Mouse (Mus musculus) left cerebral cortex, postnatal 4 days (tissue): ENCODE data around the gene Zfp128. TPM values are rescaled to one million over a fixed set of nuclear protein-coding genes. Genes with fewer than 3 reads are reported as not detected.
"Not testable (repeated sequence)": the region's sequence is repeated elsewhere in the genome, so short reads cannot be mapped to it uniquely, and the experiment has no call there.

Source experiments
- DNase-seq: peaks from one replicate; pipeline ENCODE4 v3.0.0-alpha.2; 2022
- intact Hi-C: fragments of 180-260 bp; cut with DNase I; formaldehyde crosslinking; loops from one replicate; pipeline ENCODE4 v1.15.1; 2025
- total RNA-seq, 2 experiments: library from RNA; stranded (reverse); gene quantifications; 2 replicates each; pipeline ENCODE4 v1.2.3; 2021

Gene Zfp128
- total RNA-seq, 2 experiments from 2014 or later, result 9.9 to 10.2 TPM

GRCm38 (mm10) chr7:12921318-12921704 is 40.3 kb downstream of the Zfp128 start:
- no peak for DNase-seq

DNA sequence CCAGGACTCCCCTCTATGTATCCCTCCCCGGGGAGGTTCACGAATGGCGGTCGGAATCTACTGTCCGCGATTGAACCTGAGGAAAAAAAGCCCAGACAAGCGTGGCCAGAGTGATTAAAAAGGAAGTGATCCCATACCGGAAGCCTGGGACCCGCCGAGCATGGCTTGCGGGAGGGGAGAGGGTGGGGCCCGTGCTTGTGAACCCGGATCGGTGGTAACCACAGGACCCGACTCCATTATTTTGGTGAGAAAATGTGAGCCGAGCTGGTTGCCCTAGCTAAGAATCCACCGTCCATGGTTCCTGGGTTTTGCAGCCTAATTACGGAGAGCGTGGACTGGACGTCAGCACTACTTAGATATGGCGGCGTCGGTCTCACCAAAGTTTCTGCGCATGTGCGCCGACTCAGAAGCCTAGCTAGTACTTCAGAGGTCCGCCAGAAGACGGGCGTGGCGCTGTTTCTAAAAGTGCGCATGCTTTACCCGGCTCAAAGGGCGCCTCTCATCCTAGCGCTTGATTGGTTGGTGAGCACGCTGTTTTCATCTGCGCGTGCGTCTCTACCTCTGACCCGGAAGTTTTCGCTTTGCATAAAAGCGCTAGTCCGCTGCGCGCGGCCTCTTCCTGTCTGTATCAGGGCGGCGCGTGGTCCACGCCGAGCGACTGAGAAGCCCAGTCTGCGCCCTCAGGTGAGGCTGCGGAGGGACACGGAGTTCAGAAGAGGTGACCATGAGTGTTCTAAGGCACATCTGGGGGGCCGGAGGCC is 40.9 kb downstream of the Zfp128 start, which contains the start of gene Rps5:
Gene Rps5, plus strand, starts transcription at position 586 of the 761 bp plus-strand sequence.
- peak; percentile 99 for DNase-seq
- intact Hi-C loops, result no loop called here

More at GRCm38 (mm10) chr7:12921318-12921704, 40.3 kb downstream of the Zfp128 start:
- intact Hi-C loops, result no loop called here

GRCm38 (mm10) chr7:12922729-12923128 is 41.8 kb downstream of the Zfp128 start:
- intact Hi-C loops, result no loop called here

GRCm38 (mm10) chr7:12926316-12926715 is 45.3 kb downstream of the Zfp128 start:
- intact Hi-C loops, result no loop called here

More at GRCm38 (mm10) chr7:12922729-12923128, 41.8 kb downstream of the Zfp128 start:
- DNase-seq, result no peak

DNA sequence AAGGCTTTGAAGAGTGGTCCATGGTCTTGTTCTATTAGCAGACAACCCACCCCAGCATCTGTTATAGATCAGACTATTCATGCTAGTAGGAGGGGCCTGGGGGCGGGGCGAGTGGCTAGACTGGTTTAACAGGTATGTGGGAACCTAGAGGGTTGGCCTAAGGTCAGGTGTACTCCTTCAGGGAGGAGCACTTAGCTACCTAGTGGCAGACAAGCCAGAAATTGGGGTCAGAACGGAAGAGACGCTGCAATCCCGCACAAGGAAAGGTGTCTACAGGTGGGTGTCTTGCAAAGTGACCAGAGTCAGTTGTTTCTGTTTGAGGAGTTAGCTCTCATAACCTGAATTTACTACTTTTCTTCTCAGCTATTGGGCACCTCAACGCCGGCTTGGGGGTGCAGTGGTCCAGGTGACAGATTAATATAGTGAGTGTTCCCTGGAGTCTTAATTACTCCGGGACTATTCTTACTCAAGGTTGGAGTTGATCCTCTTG is 46.3 kb downstream of the Zfp128 start, which contains the start of gene Rnf225:
Gene Rnf225, plus strand, starts transcription at position 226 of the 490 bp plus-strand sequence.
- DNase-seq, result no peak
- intact Hi-C loops, result no loop called here

More at GRCm38 (mm10) chr7:12926316-12926715, 45.3 kb downstream of the Zfp128 start:
- DNase-seq, result peak; percentile 73

GRCm38 (mm10) chr7:12927693-12928589 is 47.0 kb downstream of the Zfp128 start:
- DNase-seq, result peak; percentile 70
- intact Hi-C loops, result no loop called here

DNA sequence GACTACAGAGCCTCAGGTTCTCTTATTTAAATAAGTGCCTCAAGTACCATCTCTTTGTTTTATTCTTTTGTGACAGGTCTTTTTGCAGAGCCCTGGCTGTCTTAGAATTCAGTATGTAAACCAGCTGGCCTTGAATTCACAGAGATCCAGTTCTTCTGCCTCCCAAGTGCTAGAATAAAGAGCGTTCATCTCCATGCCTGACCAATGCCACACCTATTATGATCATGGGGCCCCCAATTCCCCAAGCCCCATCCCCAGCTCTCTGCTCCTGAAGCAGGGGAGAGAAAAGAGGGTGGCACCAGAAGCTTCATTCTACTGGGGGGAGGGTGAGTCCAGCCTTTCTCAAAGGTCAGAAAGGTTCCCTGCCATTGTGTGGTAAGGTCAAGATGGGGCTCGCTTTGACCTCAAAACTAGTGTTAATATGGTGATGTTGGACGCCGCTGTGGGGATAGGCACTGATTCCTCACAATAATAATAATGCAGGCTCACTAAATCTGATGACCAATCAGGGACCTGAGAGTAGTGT is 52.7 kb downstream of the Zfp128 start:
- intact Hi-C loops, result no loop called here
- DNase-seq, result no peak

GRCm38 (mm10) chr7:12934808-12935207 is 53.8 kb downstream of the Zfp128 start:
- intact Hi-C loops, result no loop called here

GRCm38 (mm10) chr7:12937254-12937803 is 56.4 kb downstream of the Zfp128 start:
- intact Hi-C loops, DNase-seq: not testable (repeated sequence)

More at GRCm38 (mm10) chr7:12934808-12935207, 53.8 kb downstream of the Zfp128 start:
- no peak for DNase-seq

DNA sequence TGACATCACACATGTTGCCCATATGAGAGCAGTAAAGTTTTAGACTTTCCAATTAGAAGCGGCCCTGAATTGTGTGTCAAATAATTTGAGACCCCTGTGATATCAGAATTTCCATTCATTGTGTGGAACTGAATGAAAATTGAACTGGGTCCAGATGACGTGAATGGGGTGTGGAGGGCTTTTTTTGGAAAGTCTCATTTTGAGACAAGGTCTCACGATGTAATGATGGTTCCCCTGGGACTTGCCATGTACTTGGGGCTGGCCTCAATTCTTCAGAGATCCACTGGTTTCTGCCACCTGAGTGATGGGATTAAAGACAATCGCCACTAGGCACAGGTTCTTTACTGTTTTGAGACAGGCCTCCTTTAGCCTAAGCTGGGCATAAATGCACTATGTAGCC is 59.6 kb downstream of the Zfp128 start:
- intact Hi-C loops, result no loop called here
- DNase-seq, result no peak

Other genes with a start within 250 kb of the Zfp128 start
- not detected for gene Vmn2r54, start 240.9 kb upstream of the Zfp128 start, total RNA-seq
- not detected for gene Vmn2r55, start 196.2 kb upstream of the Zfp128 start, total RNA-seq
- under 1 TPM in 1 of 2 experiments, not detected in 1; 0.06 TPM for gene Vmn2r56, start 146.2 kb upstream of the Zfp128 start, total RNA-seq
- gene Zscan18, start 77.5 kb upstream of the Zfp128 start, total RNA-seq, result 10 to 100 TPM; 28.0 to 32.9 TPM
- 10 to 100 TPM; 25.9 to 26.3 TPM for gene Zfp329, start 62.3 kb upstream of the Zfp128 start, total RNA-seq
- gene Zfp110, start 46.4 kb upstream of the Zfp128 start, total RNA-seq, result 10 to 100 TPM; 20.7 to 22.7 TPM
- 10 to 100 TPM; 13.1 to 13.7 TPM for gene Zscan22, start 16.6 kb downstream of the Zfp128 start, total RNA-seq
- gene Rps5, start 41.1 kb downstream of the Zfp128 start, total RNA-seq, result 100 to 1,000 TPM; 784 to 787 TPM
- gene Rnf225, start 46.2 kb downstream of the Zfp128 start, total RNA-seq, result 1 to 10 TPM; 1.2 to 1.6 TPM
- gene Zfp324, start 84.7 kb downstream of the Zfp128 start, total RNA-seq, result 10 to 100 TPM; 17.5 to 17.8 TPM
- gene Zfp446, start 96.7 kb downstream of the Zfp128 start, total RNA-seq, result 1 to 10 TPM; 8.6 to 9.0 TPM
- under 1 TPM; 0.32 to 0.36 TPM for gene Slc27a5, start 117.0 kb downstream of the Zfp128 start, total RNA-seq
- 100 to 1,000 TPM; 412 to 415 TPM for gene Trim28, start 117.9 kb downstream of the Zfp128 start, total RNA-seq
- 10 to 100 TPM; 35.1 to 36.6 TPM for gene Zbtb45, start 128.9 kb downstream of the Zfp128 start, total RNA-seq
- gene Chmp2a, start 153.6 kb downstream of the Zfp128 start, total RNA-seq, result 100 to 1,000 TPM; 120 to 122 TPM
- 100 to 1,000 TPM; 198 to 213 TPM for gene Ube2m, start 157.1 kb downstream of the Zfp128 start, total RNA-seq
- 10 to 100 TPM; 13.7 to 17.3 TPM for gene Mzf1, start 173.6 kb downstream of the Zfp128 start, total RNA-seq
- gene Vmn1r85, start 214.0 kb downstream of the Zfp128 start, total RNA-seq, result under 1 TPM; 0.06 to 0.08 TPM
- not detected for gene Vmn1r86, start 238.7 kb downstream of the Zfp128 start, total RNA-seq